Mouse (Mus musculus) cerebellum, adult 2 months (tissue): Measurements from ENCODE around the gene Itgax.

ENCODE experiments used
- CTCF ChIP-seq: fragments of 200-500 bp; IDR thresholded peaks from 2 replicates; pipeline ENCODE4 v1.5.1; 2011; ENCODE audit warnings: low read depth, mild to moderate bottlenecking, control low read depth, low read length, moderate library complexity, borderline replicate concordance; ENCODE audit not compliant: insufficient read depth
- POLR2A ChIP-seq: fragments of 200-500 bp; IDR thresholded peaks from 2 replicates; pipeline ENCODE4 v1.6.1; 2011; ENCODE audit warnings: low read length, control low read depth, borderline replicate concordance; ENCODE audit not compliant: insufficient read depth

- TF ChIP-seq CTCF = no peak
- TF ChIP-seq POLR2A = no peak
Observed at GRCm38 (mm10) chr7:128164001-128164400, 34.7 kb downstream of the Itgax start.
